Mouse (Mus musculus): ENCODE measurements around the gene Prpf4. TPM values are rescaled to one million over a fixed set of nuclear protein-coding genes. Genes with fewer than 3 reads are reported as not detected.

Gene Prpf4
- polyA plus RNA-seq, 1 experiment from 2014 or later, result 19.2 TPM

GRCm38 (mm10) chr4:62418448-62418847, 9.9 kb downstream of the Prpf4 start:
- ATAC-seq (ENCODE audit: insufficient number of reproducible peaks, low FRiP score, low TSS enrichment, low read depth), result no peak; the same call in 1 of the 2 replicates
- Histone ChIP-seq H3K27me3 (no peaks in the 10 kb centered on the region), H3K4me1 (no peaks in the 10 kb centered on the region), H3K9me3 (replicated peaks) (no peaks in the 10 kb centered on the region), H3K4me2 (replicated peaks) (no peak overlapping the region), H3K9ac (no peak overlapping the region), H3K36me3 (peaks cover 100% of the 10 kb centered on the region), H3K4me3 (replicated peaks) (no peak overlapping the region), H3K27ac (replicated peaks) (no peak overlapping the region)
- WGBS, result 84% methylated on average over 8 of the region's 8 CpGs

GRCm38 (mm10) chr4:62419091-62419490, 10.5 kb downstream of the Prpf4 start:
- no peak overlapping the region for H3K4me3 ChIP-seq (replicated peaks)

GRCm38 (mm10) chr4:62425891-62426290, 17.3 kb downstream of the Prpf4 start:
- ATAC-seq (ENCODE audit: insufficient number of reproducible peaks, low FRiP score, low TSS enrichment, low read depth), result no peak
- H3K4me1 ChIP-seq, result no peaks in the 10 kb centered on the region
- H3K9me3 ChIP-seq (replicated peaks), result no peaks in the 10 kb centered on the region
- no peak overlapping the region for H3K9ac ChIP-seq
- no peak overlapping the region for H3K4me3 ChIP-seq (replicated peaks)
- 89% methylated on average over 4 of the region's 4 CpGs for WGBS
- H3K4me2 ChIP-seq (replicated peaks), result no peak overlapping the region
- no peak overlapping the region for H3K27ac ChIP-seq (replicated peaks)
- H3K36me3 ChIP-seq, result peaks cover 52% of the 10 kb centered on the region
- H3K27me3 ChIP-seq, result no peaks in the 10 kb centered on the region

More at GRCm38 (mm10) chr4:62419091-62419490, 10.5 kb downstream of the Prpf4 start:
- no peak overlapping the region for H3K4me2 ChIP-seq (replicated peaks)
- no peak for ATAC-seq (ENCODE audit: insufficient number of reproducible peaks, low FRiP score, low TSS enrichment, low read depth)
- no peak overlapping the region for H3K9ac ChIP-seq
- H3K27me3 ChIP-seq, result no peaks in the 10 kb centered on the region
- H3K4me1 ChIP-seq, result no peaks in the 10 kb centered on the region
- no peak overlapping the region for H3K27ac ChIP-seq (replicated peaks)
- WGBS, result 95% methylated on average over 6 of the region's 6 CpGs
- no peaks in the 10 kb centered on the region for H3K9me3 ChIP-seq (replicated peaks)
- H3K36me3 ChIP-seq, result peaks cover 100% of the 10 kb centered on the region

- H3K27ac ChIP-seq (replicated peaks), result no peak overlapping the region
- no peak overlapping the region for H3K4me3 ChIP-seq (replicated peaks)
- H3K9ac ChIP-seq, result no peak overlapping the region
- H3K36me3 ChIP-seq, result peaks cover 29% of the 10 kb centered on the region
- H3K9me3 ChIP-seq (replicated peaks), result no peaks in the 10 kb centered on the region
- H3K27me3 ChIP-seq, result no peaks in the 10 kb centered on the region
- H3K4me2 ChIP-seq (replicated peaks), result no peak overlapping the region
- no peak for ATAC-seq (ENCODE audit: insufficient number of reproducible peaks, low FRiP score, low TSS enrichment, low read depth)
- WGBS, result 72% methylated on average over 17 of the region's 17 CpGs
- H3K4me1 ChIP-seq, result no peaks in the 10 kb centered on the region
Observed at GRCm38 (mm10) chr4:62427978-62428758, 19.6 kb downstream of the Prpf4 start.

- no peaks in the 10 kb centered on the region for H3K27me3 ChIP-seq
- H3K4me3 ChIP-seq (replicated peaks), result no peak overlapping the region
- WGBS, result 86% methylated on average over 9 of the region's 9 CpGs
- ATAC-seq (ENCODE audit: insufficient number of reproducible peaks, low FRiP score, low TSS enrichment, low read depth), result no peak
- no peak overlapping the region for H3K9ac ChIP-seq
- H3K36me3 ChIP-seq, result peaks cover 18% of the 10 kb centered on the region
- no peaks in the 10 kb centered on the region for H3K9me3 ChIP-seq (replicated peaks)
- H3K4me2 ChIP-seq (replicated peaks), result no peak overlapping the region
- no peak overlapping the region for H3K27ac ChIP-seq (replicated peaks)
- no peaks in the 10 kb centered on the region for H3K4me1 ChIP-seq
Observed at GRCm38 (mm10) chr4:62429616-62430015, 21.0 kb downstream of the Prpf4 start.

- no peaks in the 10 kb centered on the region for H3K27me3 ChIP-seq
- H3K36me3 ChIP-seq, result 0 out of 2 replicates have a peak, but pooled peaks cover 8% of the 10 kb centered on the region
- no peak overlapping the region for H3K4me2 ChIP-seq (replicated peaks)
- ATAC-seq (ENCODE audit: insufficient number of reproducible peaks, low FRiP score, low TSS enrichment, low read depth), result no peak
- H3K4me1 ChIP-seq, result no peaks in the 10 kb centered on the region
- H3K27ac ChIP-seq (replicated peaks), result no peak overlapping the region
- no peak overlapping the region for H3K9ac ChIP-seq
- H3K9me3 ChIP-seq (replicated peaks), result no peaks in the 10 kb centered on the region
- H3K4me3 ChIP-seq (replicated peaks), result no peak overlapping the region
Observed at GRCm38 (mm10) chr4:62430678-62431077, 22.1 kb downstream of the Prpf4 start.

GRCm38 (mm10) chr4:62431522-62431921, 22.9 kb downstream of the Prpf4 start:
- no peak overlapping the region for H3K27ac ChIP-seq (replicated peaks)
- no peaks in the 10 kb centered on the region for H3K9me3 ChIP-seq (replicated peaks)
- H3K36me3 ChIP-seq, result no peaks in the 10 kb centered on the region
- no peak for ATAC-seq (ENCODE audit: insufficient number of reproducible peaks, low FRiP score, low TSS enrichment, low read depth)
- no peaks in the 10 kb centered on the region for H3K4me1 ChIP-seq
- H3K27me3 ChIP-seq, result no peaks in the 10 kb centered on the region
- H3K4me2 ChIP-seq (replicated peaks), result no peak overlapping the region
- H3K4me3 ChIP-seq (replicated peaks), result no peak overlapping the region
- H3K9ac ChIP-seq, result no peak overlapping the region
- 79% methylated on average over 4 of the region's 4 CpGs for WGBS

GRCm38 (mm10) chr4:62433939-62434870, 25.6 kb downstream of the Prpf4 start:
- Histone ChIP-seq H3K27ac (replicated peaks) (no peak overlapping the region), H3K4me2 (replicated peaks) (no peak overlapping the region), H3K27me3 (no peaks in the 10 kb centered on the region), H3K9me3 (replicated peaks) (no peaks in the 10 kb centered on the region), H3K36me3 (no peaks in the 10 kb centered on the region), H3K4me1 (no peaks in the 10 kb centered on the region), H3K9ac (no peak overlapping the region), H3K4me3 (replicated peaks) (no peak overlapping the region)
- ATAC-seq (ENCODE audit: insufficient number of reproducible peaks, low FRiP score, low TSS enrichment, low read depth), result no peak
- 72% methylated on average over 7 of the region's 7 CpGs for WGBS

- H3K4me1 ChIP-seq, result no peaks in the 10 kb centered on the region
- H3K27ac ChIP-seq (replicated peaks), result no peak within 1 kb of the TSS
- no peaks in the 10 kb centered on the region for H3K9me3 ChIP-seq (replicated peaks)
- no peaks in the 10 kb centered on the region for H3K36me3 ChIP-seq
- ATAC-seq (ENCODE audit: insufficient number of reproducible peaks, low FRiP score, low TSS enrichment, low read depth), result no peak
- no peak within 1 kb of the TSS for H3K4me2 ChIP-seq (replicated peaks)
- WGBS, result 78% methylated on average over 6 of the region's 6 CpGs
- no peak within 1 kb of the TSS for H3K9ac ChIP-seq
- no peak within 1 kb of the TSS for H3K4me3 ChIP-seq (replicated peaks)
- no peaks in the 10 kb centered on the region for H3K27me3 ChIP-seq
Observed at GRCm38 (mm10) chr4:62435081-62435480, 26.5 kb downstream of the Prpf4 start, which contains the start of gene Rnf183. TSS of gene Rnf183 (minus strand) at chr4:62435252.

- H3K4me1 ChIP-seq, result no peaks in the 10 kb centered on the region
- no peaks in the 10 kb centered on the region for H3K9me3 ChIP-seq (replicated peaks)
- no peak for ATAC-seq (ENCODE audit: insufficient number of reproducible peaks, low FRiP score, low TSS enrichment, low read depth)
- no peak overlapping the region for H3K27ac ChIP-seq (replicated peaks)
- H3K9ac ChIP-seq, result no peak overlapping the region
- 83% methylated on average over 3 of the region's 3 CpGs for WGBS
- no peaks in the 10 kb centered on the region for H3K36me3 ChIP-seq
- no peak overlapping the region for H3K4me2 ChIP-seq (replicated peaks)
- no peak overlapping the region for H3K4me3 ChIP-seq (replicated peaks)
- H3K27me3 ChIP-seq, result no peaks in the 10 kb centered on the region
Observed at GRCm38 (mm10) chr4:62437256-62437778, 28.7 kb downstream of the Prpf4 start.

GRCm38 (mm10) chr4:62437871-62438270, 29.3 kb downstream of the Prpf4 start:
- Histone ChIP-seq H3K36me3 (no peaks in the 10 kb centered on the region), H3K4me3 (replicated peaks) (no peak overlapping the region), H3K27me3 (no peaks in the 10 kb centered on the region), H3K9ac (no peak overlapping the region), H3K4me2 (replicated peaks) (no peak overlapping the region), H3K27ac (replicated peaks) (no peak overlapping the region), H3K9me3 (replicated peaks) (no peaks in the 10 kb centered on the region), H3K4me1 (no peaks in the 10 kb centered on the region)
- ATAC-seq (ENCODE audit: insufficient number of reproducible peaks, low FRiP score, low TSS enrichment, low read depth), result no peak
- 79% methylated on average over 7 of the region's 7 CpGs for WGBS
